Mouse (Mus musculus) left cerebral cortex, postnatal 4 days (tissue): ENCODE measurements at regions not wholly inside any gene's neighbourhood (a gene's known extent, or its start where the extent isn't known, plus 50 kb on each side); places are given as distances from the start of the nearest gene placed in this dataset.

Source experiments
- DNase-seq: peaks from one replicate; pipeline ENCODE4 v3.0.0-alpha.2; 2022
- intact Hi-C: fragments of 180-260 bp; cut with DNase I; formaldehyde crosslinking; loops from one replicate; pipeline ENCODE4 v1.15.1; 2025

DNA sequence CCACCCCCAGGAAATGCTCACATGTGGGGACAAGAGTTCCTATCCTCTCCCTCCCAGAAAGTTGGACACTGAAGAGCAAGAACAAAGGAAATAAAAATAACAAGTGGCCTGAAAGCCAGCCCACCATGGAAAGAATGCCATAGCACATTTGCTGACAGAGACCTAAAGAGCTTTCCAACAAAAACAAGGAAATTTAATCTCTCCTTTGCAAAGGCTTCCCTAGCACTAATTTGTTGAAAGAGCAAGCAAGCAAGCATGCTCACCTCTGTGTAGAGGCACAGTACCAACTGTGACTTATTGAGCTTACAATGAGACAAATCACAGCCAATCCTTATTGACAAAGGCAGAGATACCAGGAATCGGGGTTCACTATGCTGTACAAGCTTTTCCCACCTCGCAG, 100.9 kb upstream of the 4930412O13Rik start:
- intact Hi-C loops = no loop called here

DNA sequence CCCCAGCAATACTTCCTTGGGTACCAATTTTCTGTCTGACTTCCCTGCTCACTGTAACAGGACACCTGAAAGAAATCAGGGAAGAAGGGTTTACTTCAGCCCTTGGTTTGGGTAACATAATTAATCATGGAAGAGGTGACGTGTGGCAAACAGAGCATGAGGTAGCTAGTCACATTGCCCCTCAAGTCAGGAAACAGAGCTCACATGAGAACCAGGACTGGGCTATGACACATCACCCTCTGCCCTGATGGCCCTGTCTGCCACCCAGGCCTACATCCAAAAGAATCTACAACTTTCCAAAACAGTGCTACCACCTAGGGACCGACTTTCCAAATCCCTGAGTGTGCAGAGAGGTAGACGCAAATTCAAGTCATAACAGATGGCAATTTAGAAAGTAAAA, 98.4 kb upstream of the 4930412O13Rik start:
- intact Hi-C loops = no loop called here
- DNase-seq = no peak

More for the DNA sequence above, 100.9 kb upstream of the 4930412O13Rik start:
- DNase-seq = no peak

- intact Hi-C loops = no loop called here
- DNase-seq = no peak
These were observed 89.1 kb upstream of the 4930412O13Rik start for GRCm38 (mm10) chr2:9791970-9792369.

GRCm38 (mm10) chr2:9792381-9792780, 88.7 kb upstream of the 4930412O13Rik start:
- no peak for DNase-seq
- intact Hi-C loops = no loop called here

DNA sequence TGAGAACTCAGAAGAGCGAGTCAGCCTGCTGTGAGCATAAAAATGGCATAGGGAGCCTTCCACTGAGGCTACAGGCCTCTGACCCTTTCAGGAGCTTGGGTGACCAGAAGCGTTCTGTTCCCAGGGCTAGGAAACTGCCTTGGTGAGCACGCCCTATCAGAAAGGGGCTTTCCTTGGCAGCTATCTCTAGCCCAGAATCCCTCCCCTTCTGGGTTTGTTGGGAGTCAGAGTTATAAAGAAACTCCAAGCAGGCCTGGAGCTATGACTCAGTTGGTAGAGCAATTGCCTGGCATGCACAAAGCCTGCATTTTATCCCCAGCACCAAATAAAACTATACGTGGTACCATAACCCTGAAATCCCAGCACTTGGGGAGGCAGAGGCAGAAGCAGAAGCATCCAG, 85.7 kb upstream of the 4930412O13Rik start:
- DNase-seq = no peak
- intact Hi-C loops = no loop called here

GRCm38 (mm10) chr2:9801484-9801883, 79.6 kb upstream of the 4930412O13Rik start:
- intact Hi-C loops = no loop called here
- DNase-seq = no peak

- intact Hi-C loops = no loop called here
- DNase-seq = no peak
These were observed 76.7 kb upstream of the 4930412O13Rik start for GRCm38 (mm10) chr2:9804306-9804705.

DNA sequence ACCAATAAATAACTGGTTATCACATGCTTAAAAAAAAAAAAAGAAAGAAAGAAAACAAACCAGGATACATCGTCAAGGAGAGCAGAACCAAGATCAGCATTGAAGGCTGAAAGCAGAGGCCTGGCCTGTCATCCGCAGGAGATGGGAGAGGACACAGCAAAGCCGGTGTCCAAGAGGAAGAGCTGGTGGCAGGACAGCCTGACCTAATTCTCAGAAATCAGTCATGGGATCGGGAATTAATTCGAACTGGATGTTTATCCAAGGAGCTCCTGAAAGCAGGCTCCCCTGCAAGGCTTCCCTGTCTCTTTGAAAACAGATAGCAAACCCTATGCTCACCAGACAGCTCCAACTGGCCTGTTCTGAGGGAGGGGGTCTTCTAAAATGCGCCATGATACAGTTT, 75.5 kb upstream of the 4930412O13Rik start:
- DNase-seq = no peak
- intact Hi-C loops = no loop called here
